Mouse (Mus musculus) spleen, embryonic (tissue): ENCODE measurements around the gene Fam20b.

Experiments
- CTCF ChIA-PET: fragments of 350-600 bp; sonication (Branson Sonifier 250); formaldehyde crosslinking; loops from one replicate; lab custom pipeline; 2022; lab: Charles Lee

Gene Fam20b

DNA sequence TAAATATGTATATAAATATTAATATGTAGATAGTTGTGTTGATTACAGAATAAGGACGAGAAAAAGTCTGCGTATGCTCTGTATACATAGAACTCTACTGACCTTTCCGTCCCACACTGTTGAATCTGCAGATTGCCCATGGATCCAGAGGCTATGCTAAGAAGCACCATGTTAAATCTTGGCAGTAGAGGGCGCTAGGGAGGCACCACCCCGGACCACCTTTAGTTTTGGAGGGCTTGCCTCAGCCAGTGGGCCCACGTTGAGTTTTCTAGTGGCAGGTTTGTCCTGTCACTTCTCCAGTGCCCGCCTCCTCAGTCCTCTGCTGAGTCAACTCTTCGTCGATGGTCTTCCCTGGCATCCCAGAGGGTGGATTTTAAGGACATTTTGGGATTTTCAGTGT, 11.9 kb upstream of the Fam20b start:
- CTCF ChIA-PET = no interaction called here

DNA sequence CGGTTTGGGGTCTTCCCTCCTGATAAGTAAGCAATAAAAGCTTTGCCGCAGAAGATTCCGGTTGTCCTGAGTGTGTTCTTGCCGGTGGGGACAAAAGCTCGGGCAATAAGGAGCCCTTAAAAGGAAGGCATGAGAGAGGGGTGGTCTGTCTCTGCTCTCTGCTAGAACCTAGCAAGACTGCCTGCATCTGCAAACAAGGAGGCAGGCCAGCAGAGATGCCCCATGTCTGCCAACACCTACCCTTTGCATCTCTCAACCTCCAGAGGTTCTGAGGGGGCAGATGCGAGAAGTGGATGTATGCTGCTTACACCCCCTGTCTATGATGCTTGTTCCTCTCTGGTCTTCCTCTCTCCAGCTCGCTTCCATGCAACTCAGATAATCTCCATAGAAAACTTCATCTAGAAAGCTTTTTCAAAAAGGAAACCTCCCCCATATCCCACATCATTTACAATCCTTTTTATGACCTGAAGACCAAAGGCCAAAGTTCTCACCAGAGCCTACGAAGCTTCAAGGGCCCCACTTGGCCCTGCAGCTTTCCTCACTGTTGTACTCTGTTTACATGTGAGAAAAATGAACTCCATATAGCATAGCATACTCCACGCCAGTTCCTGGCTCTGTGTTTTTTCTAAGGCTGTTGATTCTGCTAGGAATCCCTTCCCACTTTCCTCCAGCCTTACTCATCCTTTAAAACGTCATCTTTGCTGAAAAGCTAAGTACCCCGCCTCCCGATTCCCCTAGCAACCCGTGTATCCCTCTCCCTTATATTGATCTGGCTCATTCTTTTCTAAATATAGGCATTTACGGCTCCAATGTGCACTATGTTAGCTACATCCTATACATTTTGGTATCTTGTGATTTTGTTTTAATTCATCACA, 8.6 kb upstream of the Fam20b start:
- CTCF ChIA-PET = no interaction called here

DNA sequence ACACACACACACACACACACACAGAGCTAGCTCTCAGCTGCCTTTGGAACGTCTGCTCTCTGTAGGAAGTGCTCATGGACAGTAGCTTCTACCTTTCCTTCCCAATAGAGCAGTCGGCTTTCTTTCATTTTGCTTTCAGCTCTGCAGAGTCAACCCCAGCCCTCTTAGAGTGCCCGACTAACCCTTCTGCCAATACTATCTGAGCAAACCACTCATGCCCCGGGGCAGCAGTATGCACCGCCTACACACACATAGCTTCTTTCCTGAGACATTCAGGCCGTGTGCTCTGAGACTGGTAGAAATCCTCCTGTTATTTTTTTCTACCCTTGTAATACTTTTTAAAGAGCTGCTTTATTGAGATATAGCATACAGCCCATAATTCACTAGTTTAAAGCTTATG, 3.2 kb upstream of the Fam20b start:
- CTCF ChIA-PET = interaction anchor here (0.6 kb wide), 1 partner anchor 268 kb away, joined by 4 read pairs; no protein-coding TSS in a partner anchor

DNA sequence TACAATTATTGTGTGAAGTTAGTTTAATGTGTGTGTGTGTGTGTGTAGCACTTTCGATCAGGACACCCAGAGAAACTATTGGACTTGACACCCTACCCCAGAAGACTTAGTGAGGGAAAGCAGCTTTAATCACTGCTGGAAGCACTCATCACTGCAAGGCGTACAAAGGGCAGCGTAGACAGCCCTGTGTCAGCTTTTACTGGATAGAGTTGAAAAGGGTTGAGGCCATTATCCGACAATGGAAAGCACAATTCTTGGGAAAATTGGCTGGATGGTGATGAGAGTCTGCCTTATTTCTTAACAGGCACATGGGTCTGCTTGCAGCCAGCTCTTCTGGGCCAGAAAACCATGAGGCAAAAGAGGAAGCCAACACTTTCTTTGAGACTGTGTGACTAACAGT, 1.2 kb upstream of the Fam20b start:
- CTCF ChIA-PET = no interaction called here

DNA sequence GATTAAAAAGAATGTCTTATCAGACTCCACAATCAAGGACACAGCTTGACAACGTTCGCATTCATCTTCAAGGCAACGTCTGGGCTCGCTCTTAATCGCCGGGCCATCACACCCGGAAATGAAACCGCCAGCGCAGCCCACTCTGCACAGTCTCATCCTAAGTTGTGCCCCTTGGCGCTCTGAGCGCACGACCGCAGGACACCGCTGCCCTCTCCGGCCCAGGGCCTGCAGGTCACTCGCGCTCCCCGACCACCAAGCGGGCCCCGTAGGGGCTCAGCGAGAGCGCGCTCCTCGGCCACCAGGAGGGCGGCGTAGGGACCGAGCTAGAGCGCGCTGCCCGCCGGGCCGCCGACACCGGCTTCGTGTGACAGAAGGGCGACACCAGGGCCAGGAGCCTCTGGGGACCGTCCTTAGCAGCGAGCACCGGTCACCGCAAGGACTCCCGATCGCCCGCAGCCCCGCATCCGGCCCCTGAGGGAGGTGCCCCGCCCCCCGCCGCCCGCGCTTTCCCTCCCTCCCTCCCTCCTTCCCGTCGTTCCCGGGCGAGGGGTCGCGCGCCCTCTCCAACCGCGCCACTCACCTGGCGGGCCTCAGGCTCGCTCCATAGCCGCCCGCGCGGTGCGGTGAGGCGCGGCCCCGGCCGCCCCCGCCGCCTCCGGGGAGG, 468 bp downstream of the Fam20b start:
- CTCF ChIA-PET = interaction anchor here (0.6 to 0.7 kb wide), 3 partner anchors 9 to 164 kb away, joined by 3 to 6 read pairs (median 4); no protein-coding TSS in a partner anchor

DNA sequence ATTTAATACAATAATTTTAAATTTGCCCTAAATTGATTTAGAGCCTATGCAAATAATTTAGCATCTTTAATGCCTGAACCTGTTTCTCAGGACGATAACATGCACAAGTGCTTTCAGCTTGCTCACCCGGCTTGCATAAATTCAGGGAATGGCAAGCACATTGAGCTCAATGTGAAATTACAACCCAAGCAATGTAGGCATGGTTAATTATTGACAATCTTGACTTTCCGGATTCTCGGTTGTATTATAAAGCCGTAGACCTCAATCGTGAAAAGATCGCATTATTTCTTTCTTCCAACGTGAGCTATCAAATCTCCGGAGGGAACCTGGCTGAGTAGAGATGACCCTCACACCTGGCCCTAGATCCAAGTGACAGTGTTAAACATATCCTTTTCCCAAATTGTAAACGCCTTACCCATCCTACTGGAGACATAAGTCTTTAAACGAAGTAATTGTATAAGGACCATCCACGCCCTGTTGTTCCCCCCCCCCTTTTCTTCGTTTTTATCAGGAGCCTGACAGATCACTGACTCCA, 1.1 kb downstream of the Fam20b start:
- CTCF ChIA-PET = interaction anchor here (0.6 to 0.7 kb wide), 3 partner anchors 9 to 163 kb away, joined by 3 to 6 read pairs (median 4); no protein-coding TSS in a partner anchor

DNA sequence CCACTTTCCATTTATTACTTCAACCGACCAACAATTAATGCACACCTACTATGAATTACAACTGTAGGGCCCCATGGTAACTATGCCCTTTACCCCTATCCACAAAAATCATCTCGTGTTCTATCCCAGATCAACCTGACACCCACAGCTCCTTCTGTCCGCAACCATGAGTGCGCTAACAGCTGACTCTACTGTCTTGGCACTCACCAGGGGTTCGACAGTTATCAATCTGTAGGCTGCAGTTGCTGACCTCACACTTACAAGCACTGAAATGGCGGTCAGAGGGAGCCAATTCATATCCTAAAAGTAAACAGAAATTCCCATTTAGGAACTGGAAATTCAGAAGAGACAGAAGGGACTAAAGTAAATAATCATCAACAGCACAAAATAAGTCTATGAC, 2.2 kb downstream of the Fam20b start:
- CTCF ChIA-PET = no interaction called here

DNA sequence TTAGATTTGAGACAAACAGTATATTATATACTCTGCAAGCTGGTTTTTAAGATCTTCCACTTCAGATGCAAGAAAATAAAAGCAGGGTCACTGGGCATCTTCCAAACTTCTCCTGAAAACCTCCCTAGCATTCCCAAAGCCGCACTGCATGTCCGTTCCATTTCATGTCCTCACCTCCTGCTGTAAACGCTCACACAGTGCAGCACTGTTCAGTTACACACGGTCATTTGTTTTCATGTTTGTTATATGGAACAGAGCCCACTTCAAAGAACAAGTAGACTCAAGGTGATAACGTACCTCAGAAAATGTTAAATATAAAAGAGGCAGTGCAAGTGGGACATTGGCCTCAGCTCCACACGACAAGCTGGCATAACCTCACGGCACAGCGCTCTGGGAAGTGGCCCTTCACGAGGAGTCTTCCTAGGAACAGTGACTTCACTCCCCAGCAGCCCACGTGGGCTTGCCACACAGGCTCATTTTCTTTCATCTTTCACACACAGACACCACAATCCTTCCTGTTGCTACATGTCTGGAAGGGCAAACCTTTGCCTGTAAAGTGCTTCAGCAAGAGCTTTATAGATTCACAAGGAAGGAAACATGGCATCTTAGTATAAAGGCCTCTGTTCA, 8.3 kb downstream of the Fam20b start:
- CTCF ChIA-PET = no interaction called here

DNA sequence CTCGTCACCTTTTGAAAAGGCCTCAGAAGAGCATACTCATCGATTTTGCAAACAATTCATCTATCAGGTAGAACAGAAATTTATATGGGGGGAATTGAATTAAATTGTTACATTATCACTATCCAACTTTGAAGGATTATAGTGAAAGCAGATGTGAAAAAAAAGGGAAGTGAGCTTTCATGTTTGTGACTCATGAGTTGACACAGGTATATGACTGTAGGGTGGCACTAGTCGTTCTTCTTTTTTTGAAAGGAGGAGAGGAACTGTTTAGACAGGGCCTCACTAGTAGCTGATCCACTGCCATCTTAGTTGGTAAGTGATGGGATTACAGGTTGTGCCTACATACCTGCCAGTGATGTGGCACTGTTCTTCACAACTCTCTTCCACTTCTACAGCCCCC, 10.2 kb downstream of the Fam20b start:
- CTCF ChIA-PET = interaction anchor here (0.5 to 1.1 kb wide), 2 partner anchors 9 to 111 kb away, joined by 3 read pairs; no protein-coding TSS in a partner anchor

DNA sequence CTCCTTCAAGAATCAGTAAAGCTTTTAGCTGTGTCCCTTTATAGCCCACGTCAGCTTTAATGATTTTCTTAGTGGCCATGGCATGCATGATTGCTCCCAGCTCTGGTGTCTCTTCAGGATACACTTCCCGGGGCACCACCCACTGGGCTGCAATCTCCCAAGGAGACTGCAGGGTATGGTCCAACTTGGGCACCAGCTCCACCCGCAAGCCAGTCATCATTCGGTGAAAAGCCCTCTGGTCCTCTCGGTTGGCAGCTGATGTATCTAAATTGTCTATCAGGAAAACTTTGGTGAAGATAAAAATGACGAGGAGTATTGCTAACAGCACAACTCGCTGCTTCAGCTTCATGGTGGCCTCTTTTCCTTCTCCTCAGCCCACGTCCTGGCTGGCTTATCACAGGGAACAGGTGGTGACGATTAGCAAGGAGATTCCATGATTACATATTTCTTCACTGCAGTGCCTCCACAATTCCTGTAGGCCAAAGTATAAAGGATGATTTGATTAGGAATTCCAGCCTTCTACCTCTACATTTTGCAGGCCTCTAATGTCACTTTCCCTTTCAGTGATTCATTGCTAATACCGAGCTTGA, 13.1 kb downstream of the Fam20b start:
- CTCF ChIA-PET = no interaction called here

DNA sequence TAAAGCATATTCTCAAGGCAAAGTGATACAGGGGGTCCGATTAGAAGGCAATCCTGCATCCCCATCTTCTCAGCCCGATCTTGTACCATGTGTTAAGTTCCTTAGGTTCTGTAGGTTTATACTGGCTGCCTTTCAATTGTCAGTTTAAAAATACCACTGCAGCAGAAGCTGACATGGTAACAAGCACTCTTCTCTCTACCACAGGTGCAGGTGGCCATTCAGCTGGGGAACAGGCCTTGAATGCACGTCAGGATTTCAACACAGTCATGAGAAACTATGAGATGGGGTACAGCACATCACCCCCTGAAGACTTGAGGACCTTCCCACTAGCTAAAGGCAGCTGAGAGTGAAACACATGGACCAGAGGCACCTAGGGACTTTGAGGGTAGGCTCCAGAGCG, 15.4 kb downstream of the Fam20b start:
- CTCF ChIA-PET = no interaction called here

DNA sequence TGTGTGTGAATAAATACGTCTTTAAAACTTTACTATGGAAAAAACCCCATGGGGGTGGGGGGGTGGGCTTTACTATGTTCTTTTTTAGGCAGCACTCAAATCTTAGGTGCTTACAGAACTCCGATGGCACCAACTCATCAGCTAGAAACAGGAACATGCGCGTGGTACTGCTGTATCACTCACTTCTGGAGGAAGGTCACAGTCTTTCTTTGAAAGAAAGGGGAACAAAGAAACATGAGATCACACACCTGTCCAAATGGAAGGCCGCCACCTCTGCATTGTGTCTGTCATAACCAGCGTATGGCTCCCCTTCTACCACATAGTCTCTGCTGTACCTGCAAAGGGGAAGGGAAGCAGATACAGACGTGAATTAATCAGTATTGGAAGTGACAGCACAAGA, 16.7 kb downstream of the Fam20b start:
- CTCF ChIA-PET = no interaction called here

DNA sequence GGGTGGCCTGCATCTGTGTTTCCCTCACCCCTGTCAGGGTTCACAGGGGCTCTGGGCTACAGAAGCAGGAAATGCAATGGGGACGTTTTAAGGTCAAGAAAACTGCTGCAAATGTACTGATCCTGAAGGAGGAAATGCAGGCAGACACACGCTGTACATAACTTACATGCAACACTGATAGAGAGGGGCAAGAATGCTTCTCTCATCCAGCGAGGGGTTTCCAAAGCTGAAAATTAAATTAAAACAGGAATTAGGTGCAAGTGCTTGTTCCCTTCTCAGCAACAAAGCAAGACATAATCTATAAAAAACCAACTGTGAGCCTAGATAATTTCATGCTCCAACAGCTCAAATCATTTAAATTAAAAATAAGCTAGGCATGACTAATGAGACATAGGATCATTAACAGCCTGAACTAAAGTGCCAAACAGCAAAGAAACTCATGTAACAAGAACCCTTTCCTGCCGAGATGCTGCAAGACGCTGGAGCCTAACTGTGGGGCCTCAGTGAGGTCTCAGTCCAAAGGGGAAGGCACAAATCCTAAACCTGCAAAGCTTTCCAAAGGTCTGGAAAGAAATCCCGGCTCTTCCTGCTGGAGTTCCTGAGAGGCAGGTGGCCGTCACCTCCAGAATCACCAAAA, 32.7 kb downstream of the Fam20b start:
- CTCF ChIA-PET = no interaction called here

DNA sequence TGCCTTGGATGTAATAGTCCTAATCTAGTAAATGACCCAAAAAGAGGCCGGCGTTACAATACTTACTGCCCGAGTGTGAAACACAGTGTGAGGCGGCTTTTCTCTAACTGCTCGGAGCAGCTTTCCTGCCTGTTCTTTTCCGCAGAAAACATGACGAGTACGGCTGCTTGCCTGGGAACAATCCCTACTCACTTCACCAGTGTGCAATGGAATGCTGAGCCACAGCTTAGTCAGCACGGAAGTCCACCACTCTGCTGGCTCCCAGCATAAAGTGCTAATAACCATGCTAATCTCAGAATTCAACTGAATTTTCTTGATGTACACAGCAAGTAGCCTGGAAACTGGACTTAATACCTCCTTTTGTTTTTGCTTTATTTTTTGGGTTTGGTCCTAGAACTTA, 39.3 kb downstream of the Fam20b start:
- CTCF ChIA-PET = no interaction called here

DNA sequence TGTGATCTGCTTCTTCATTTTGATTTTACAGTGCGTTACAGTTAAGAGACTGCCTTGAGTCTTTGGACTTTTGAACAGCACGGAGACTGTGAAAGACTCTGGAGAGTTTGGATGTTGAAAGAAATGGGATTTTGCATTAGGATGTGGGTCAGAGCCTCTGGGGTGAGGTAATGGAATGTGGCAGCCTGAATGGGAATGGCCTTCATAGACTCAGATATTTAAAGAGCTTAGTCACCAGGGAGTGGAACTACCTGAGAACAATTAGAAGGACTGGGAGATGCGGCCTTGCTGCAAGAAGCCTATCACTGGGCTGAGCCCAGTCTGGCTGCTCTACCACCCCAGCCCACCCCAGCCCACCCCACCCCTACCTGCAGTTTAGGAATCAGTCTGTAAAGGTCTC, 41.7 kb downstream of the Fam20b start:
- CTCF ChIA-PET = interaction anchor here (0.6 to 0.8 kb wide), 2 partner anchors 99 to 404 kb away, joined by 4 read pairs; no protein-coding TSS in a partner anchor

DNA sequence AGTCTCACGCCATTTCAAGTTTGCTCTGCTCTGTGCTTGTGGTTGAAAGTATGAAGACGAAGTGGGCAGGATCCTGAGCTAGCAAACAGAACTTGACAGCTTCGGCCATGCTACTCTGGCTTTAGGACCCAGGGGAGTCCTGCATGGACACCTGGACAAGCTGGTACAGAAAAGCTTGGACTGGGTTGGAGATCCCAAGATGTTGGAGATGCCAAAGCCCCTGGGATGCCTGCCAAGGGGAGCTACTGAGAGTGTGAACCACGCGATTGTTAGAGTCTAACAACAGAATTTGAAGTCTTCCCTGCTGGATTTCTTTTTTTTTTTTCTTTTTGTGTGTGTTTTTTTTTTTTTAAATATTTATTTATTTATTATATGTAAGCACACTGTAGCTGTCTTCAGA, 42.3 kb downstream of the Fam20b start:
- CTCF ChIA-PET = interaction anchor here (0.6 to 0.8 kb wide), 2 partner anchors 61 to 405 kb away, joined by 3 to 4 read pairs; no protein-coding TSS in a partner anchor

DNA sequence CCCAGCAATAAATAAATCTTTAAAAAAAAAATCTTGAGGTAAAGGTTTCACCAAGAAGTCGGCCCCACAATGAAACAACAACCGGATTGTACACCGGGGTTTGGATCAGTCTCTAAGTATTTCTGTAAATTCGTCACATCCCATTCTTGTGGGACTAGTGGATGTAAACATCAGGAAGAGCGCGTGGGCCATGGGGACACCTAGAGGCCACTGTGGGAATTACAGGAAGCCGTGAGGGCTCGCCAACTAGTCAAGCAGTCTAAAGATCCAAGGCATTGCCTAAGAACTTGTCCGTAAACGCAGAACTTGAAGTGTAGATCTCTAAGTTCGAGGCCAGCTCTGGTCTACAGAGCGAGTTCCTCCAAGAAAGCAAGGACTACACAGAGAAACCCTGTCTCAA, 42.7 kb downstream of the Fam20b start:
- CTCF ChIA-PET = interaction anchor here (0.8 kb wide), 1 partner anchor 61 kb away, joined by 3 read pairs; no protein-coding TSS in a partner anchor

DNA sequence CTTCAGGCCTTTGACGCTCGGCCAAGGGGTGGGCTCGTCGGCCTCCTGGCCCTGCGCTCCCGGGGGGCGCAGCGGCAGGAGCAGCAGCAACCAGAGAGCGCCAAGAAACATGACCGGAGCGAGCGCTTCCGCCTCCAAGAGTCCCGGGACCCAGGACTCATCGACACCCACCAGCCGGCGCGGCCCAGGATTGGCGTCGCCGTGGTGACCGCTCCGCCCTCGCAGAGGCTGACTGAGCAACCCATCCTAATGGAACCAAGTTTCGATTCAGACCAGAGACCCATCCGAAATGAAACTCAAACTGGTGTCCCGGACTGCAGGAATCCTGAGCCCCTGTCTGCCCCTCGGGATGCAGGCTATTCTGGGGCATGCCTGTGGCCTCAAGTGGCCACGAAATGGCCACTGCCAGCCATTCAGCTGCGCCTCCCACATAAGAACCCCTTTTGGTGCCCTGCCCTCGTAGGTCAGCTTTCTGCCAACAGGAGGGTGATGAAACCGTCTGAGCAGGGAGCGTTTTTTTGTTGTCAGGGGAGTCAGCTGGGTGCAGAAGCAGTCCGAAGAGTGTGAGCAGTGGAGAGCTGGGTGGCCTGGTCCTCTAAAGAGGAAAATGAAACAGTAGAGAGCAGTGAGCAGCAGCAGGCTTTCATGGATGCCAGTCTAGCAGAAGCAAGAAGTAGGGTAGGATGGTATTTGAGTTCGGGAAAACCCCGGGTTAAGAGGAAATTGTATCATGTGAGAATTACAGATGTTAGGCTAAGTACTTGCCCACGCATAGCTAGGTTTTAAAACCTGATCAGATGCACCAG, 44.5 kb downstream of the Fam20b start, which contains the start of gene Tor3a:
Gene Tor3a (minus strand): TSS at position 162 of the 806 bp plus-strand sequence.
- CTCF ChIA-PET = interaction anchor here (0.7 to 1.2 kb wide), 2 partner anchors 18 to 320 kb away, joined by 3 read pairs; no protein-coding TSS in a partner anchor

DNA sequence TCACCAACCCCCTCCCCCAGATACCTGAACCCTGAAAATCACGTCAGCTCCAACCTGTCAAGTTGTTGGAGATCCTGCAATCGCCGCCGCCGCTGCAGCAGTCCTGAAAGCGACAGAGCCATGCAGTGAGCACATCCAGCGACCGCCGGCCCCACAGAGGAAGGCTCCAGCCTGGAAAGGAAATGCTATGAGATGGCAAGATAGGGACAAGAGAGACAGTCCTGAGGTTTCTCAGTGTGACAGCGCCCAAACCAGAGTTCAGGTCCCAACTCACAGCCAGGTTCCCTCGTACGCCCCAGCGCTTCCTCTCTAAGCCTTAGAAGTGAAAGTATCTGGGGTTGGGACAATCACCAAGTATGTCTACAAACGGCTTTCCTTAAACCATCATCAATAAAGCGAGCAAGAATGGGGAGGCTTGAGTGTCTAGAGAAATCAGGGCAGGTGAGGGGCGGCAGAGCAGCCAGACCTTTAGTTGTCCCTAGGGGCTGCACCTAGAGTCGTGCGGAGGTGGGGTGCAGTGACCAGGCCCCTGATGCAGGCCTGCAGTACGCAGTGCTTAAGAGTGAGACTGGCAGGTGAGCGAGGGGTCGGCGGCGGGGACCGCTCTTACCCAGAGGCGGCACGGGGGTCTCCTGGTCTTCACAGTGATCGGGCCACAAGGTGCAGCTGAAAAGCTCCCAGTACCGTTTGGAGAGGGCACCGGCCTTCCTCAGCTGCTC, 45.3 kb downstream of the Fam20b start:
- CTCF ChIA-PET = interaction anchor here (0.7 to 1.2 kb wide), 2 partner anchors 19 to 321 kb away, joined by 3 read pairs; no protein-coding TSS in a partner anchor
